Mouse (Mus musculus) embryonic facial prominence, embryonic 11.5 days (tissue): ENCODE results near the gene Klhl28. TPM values are rescaled to one million over a fixed set of nuclear protein-coding genes. Genes with fewer than 3 reads are reported as not detected.
A peak's percentile ranks its signal among the peaks of the same experiment; 100 is the strongest.

Source experiments
- ATAC-seq: fragments of 200-750 bp; cut with Nextera tagmentation; replicated peaks from 2 replicates; pipeline ENCODE4 v1.8.0; 2017; ENCODE audit warnings: low read depth; ENCODE audit not compliant: insufficient number of reproducible peaks, low FRiP score, low TSS enrichment
- DNase-seq: peaks from one replicate; pipeline ENCODE4 v3.0.0-alpha.2; 2015; ENCODE audit warnings: low spot score
- H3K27ac ChIP-seq: fragments of 300-500 bp; sonication (generic); replicated peaks from 2 replicates; pipeline ENCODE4 v1.5.1; 2014; ENCODE audit warnings: mild to moderate bottlenecking, low read depth, low read length, control low read depth
- H3K27me3 ChIP-seq: fragments of 300-500 bp; sonication (generic); 2 replicates; pipeline ENCODE4 v1.6.1; 2014; ENCODE audit warnings: mild to moderate bottlenecking, low read length, moderate library complexity, mixed read lengths; ENCODE audit not compliant: control insufficient read depth, insufficient read depth
- H3K36me3 ChIP-seq: fragments of 300-500 bp; sonication (generic); replicated peaks from 2 replicates; pipeline ENCODE4 v1.6.1; 2014; ENCODE audit warnings: low read depth, mild to moderate bottlenecking, low read length, moderate library complexity, mixed read lengths; ENCODE audit not compliant: control insufficient read depth, insufficient read depth
- H3K4me1 ChIP-seq: fragments of 300-500 bp; sonication (generic); 2 replicates; pipeline ENCODE4 v1.6.1; 2014; ENCODE audit warnings: low read length, mixed read lengths; ENCODE audit not compliant: control insufficient read depth, insufficient read depth
- H3K4me2 ChIP-seq: fragments of 300-500 bp; sonication (generic); 2 replicates; pipeline ENCODE4 v1.6.1; 2014; ENCODE audit warnings: low read depth, mild to moderate bottlenecking, control low read depth, low read length, moderate library complexity
- H3K4me3 ChIP-seq: fragments of 300-500 bp; sonication (generic); 2 replicates; pipeline ENCODE4 v1.5.1; 2014; ENCODE audit warnings: low read depth, low read length, control low read depth
- H3K9ac ChIP-seq: fragments of 300-500 bp; sonication (generic); replicated peaks from 2 replicates; pipeline ENCODE4 v1.6.1; 2014; ENCODE audit warnings: mild to moderate bottlenecking, control low read depth, low read length
- H3K9me3 ChIP-seq: fragments of 300-500 bp; sonication (generic); replicated peaks from 2 replicates; pipeline ENCODE4 v1.6.1; 2016; ENCODE audit warnings: mild to moderate bottlenecking, low read length, inconsistent platforms, mixed read lengths; ENCODE audit not compliant: control insufficient read depth
- WGBS: fragments of 180-500 bp; shearing (Covaris S2); extraction: QIAGEN DNeasy Blood & Tissue Kit; methylation state at CpG from one replicate; pipeline ENCODE4 v1.1.7; 2014; 5-methylcytosine and 5-hydroxymethylcytosine counted together
- polyA plus RNA-seq: library from polyadenylated mRNA; unstranded; fragments of >200 nt; fragmentation: Nextera tagmentation; extraction: Ambion mirVana; gene quantifications from 2 replicates; pipeline ENCODE4 v1.2.1, GENCODE M21; 2014

The Klhl28 gene
- 11.0 and 13.4 TPM in 2 replicates for polyA plus RNA-seq

- peak within 1 kb of the TSS; percentile 87 for H3K9ac ChIP-seq
- H3K27ac ChIP-seq = peak within 1 kb of the TSS; percentile 43
- H3K9me3 ChIP-seq = no peaks in the 10 kb centered on the region
- DNase-seq (peak; percentile 100), ATAC-seq (peak; percentile 100)
- under 1% methylated on average over 45 of the region's 45 CpGs for WGBS
- peak within 1 kb of the TSS; percentile 88 for H3K4me2 ChIP-seq
- H3K4me3 ChIP-seq = peak within 1 kb of the TSS; percentile 84
- H3K36me3 ChIP-seq = no peaks in the 10 kb centered on the region
- H3K4me1 ChIP-seq = no peaks in the 10 kb centered on the region
- no peaks in the 10 kb centered on the region for H3K27me3 ChIP-seq
Measured at GRCm38 (mm10) chr12:64965124-64966026, at the start of gene Klhl28, which contains the start of gene Togaram1. Gene Klhl28 (minus strand): TSS chr12:64965534. Gene Togaram1 (plus strand): TSS chr12:64965804.

GRCm38 (mm10) chr12:65007725-65008124, 42.4 kb upstream of the Klhl28 start:
- Histone ChIP-seq H3K9me3 (no peaks in the 10 kb centered on the region), H3K27ac (no peak overlapping the region), H3K36me3 (no peaks in the 10 kb centered on the region; the same call in 1 of the 2 replicates), H3K9ac (no peak overlapping the region), H3K27me3 (no peaks in the 10 kb centered on the region), H3K4me1 (no peaks in the 10 kb centered on the region), H3K4me3 (no peak overlapping the region), H3K4me2 (no peak overlapping the region)
- no peak for ATAC-seq
- WGBS = 87% methylated on average over 3 of the region's 3 CpGs
- no peak for DNase-seq

- H3K9ac ChIP-seq = no peak overlapping the region
- no peaks in the 10 kb centered on the region for H3K9me3 ChIP-seq
- H3K36me3 ChIP-seq = peaks cover 3% of the 10 kb centered on the region
- no peaks in the 10 kb centered on the region for H3K27me3 ChIP-seq
- ATAC-seq (no peak), DNase-seq (no peak)
- WGBS = 81% methylated on average over 1 of the region's 1 CpGs
- H3K4me1 ChIP-seq = no peaks in the 10 kb centered on the region
- H3K4me2 ChIP-seq = no peak overlapping the region
- no peak overlapping the region for H3K4me3 ChIP-seq
- H3K27ac ChIP-seq = no peak overlapping the region
Measured at GRCm38 (mm10) chr12:64977518-64977917, 12.2 kb upstream of the Klhl28 start.

DNA sequence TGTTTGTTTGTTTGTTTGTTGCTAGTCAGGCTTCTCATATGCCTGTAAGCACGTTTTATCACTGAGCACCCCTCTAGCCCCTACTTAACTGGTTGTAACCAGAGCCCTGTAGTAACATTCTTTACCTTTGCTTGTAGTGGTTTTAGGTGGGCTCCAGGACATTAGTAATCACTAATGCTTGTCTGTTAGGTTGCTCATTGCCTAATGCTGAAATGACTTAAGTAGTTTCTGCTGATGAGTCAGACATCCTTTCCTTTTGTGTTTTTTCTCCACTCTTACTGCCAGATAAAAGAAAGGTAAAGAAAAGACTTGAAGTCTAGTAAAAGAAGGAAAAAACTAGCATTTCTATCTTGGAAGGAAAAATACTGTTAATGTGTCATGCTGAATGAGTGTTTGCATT, 10.9 kb upstream of the Klhl28 start:
- Histone ChIP-seq H3K4me2 (no peak overlapping the region), H3K36me3 (peaks cover 3% of the 10 kb centered on the region), H3K9ac (no peak overlapping the region), H3K4me1 (no peaks in the 10 kb centered on the region), H3K4me3 (no peak overlapping the region), H3K27me3 (no peaks in the 10 kb centered on the region), H3K9me3 (no peaks in the 10 kb centered on the region), H3K27ac (no peak overlapping the region)
- ATAC-seq (no peak), DNase-seq (no peak)
- 72% methylated on average over 1 of the region's 1 CpGs for WGBS

DNA sequence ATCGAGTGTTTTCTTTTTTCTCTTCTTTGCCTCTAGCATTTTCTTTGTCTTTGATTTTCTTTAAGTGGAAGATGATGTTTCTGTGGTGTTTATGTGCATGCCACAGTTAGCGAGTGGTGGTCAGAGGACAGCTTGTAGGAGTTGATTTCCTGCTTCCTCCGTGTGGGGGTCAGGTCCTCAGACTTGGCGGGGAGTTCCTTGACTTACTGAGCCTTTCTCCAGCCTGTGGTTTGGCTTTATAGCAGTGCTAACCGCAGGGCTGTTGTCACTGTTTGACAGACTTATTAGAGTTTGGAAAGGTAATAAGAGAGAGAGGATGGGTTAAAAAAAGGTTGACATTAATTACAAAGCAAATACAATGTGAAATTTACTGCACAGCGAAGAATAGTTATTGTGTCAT, 10.2 kb upstream of the Klhl28 start:
- no peak overlapping the region for H3K27ac ChIP-seq
- 60% methylated on average over 6 of the region's 6 CpGs for WGBS
- H3K36me3 ChIP-seq = peaks cover 3% of the 10 kb centered on the region
- DNase-seq (no peak), ATAC-seq (no peak)
- H3K4me2 ChIP-seq = no peak overlapping the region
- H3K4me1 ChIP-seq = no peaks in the 10 kb centered on the region
- H3K9ac ChIP-seq = no peak overlapping the region
- no peaks in the 10 kb centered on the region for H3K9me3 ChIP-seq
- H3K4me3 ChIP-seq = no peak overlapping the region
- no peaks in the 10 kb centered on the region for H3K27me3 ChIP-seq

GRCm38 (mm10) chr12:64972063-64972462, 6.7 kb upstream of the Klhl28 start:
- Histone ChIP-seq H3K4me1 (no peaks in the 10 kb centered on the region), H3K27ac (no peak overlapping the region), H3K4me2 (no peak overlapping the region), H3K27me3 (no peaks in the 10 kb centered on the region), H3K9me3 (no peaks in the 10 kb centered on the region), H3K36me3 (no peaks in the 10 kb centered on the region), H3K4me3 (no peak overlapping the region), H3K9ac (no peak overlapping the region)
- 86% methylated on average over 6 of the region's 6 CpGs for WGBS
- ATAC-seq (no peak), DNase-seq (no peak)

DNA sequence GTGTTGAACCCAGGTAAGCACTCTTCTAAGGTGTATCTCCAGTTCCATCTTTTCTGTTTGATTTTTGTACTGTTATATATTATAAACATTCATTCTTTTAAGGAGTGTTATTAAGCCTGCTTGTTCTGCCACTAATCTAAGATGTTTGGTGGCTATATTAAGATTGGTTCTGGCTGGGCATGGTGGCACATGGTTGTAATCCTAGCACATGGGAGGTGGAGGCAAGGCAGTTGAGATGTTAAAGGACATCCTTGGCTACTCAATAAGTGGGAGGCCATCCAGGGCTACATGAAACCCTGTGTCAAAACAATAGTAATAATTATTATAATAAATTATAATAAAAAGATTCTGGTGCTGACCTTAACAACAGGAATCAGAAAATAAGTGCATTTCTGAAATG, 6.1 kb upstream of the Klhl28 start:
- H3K27me3 ChIP-seq = no peaks in the 10 kb centered on the region
- no peak overlapping the region for H3K4me2 ChIP-seq
- H3K27ac ChIP-seq = no peak overlapping the region
- no peak overlapping the region for H3K4me3 ChIP-seq
- H3K36me3 ChIP-seq = no peaks in the 10 kb centered on the region
- DNase-seq = no peak
- H3K9me3 ChIP-seq = no peaks in the 10 kb centered on the region
- no peak overlapping the region for H3K9ac ChIP-seq
- no peaks in the 10 kb centered on the region for H3K4me1 ChIP-seq
- no peak for ATAC-seq

- ATAC-seq (no peak), DNase-seq (peak; percentile 50)
- Histone ChIP-seq H3K4me2 (peak overlapping the region; percentile 88), H3K27me3 (no peaks in the 10 kb centered on the region), H3K4me3 (peak overlapping the region; percentile 84), H3K27ac (no peak overlapping the region), H3K36me3 (no peaks in the 10 kb centered on the region), H3K9me3 (no peaks in the 10 kb centered on the region), H3K4me1 (no peaks in the 10 kb centered on the region), H3K9ac (no peak overlapping the region; the same call in 1 of the 2 replicates)
- WGBS = 8% methylated on average over 2 of the region's 2 CpGs
Measured at GRCm38 (mm10) chr12:64968067-64968466, 2.7 kb upstream of the Klhl28 start.
